Mouse (Mus musculus) embryo, embryonic 10.5 days (tissue): ENCODE results near the gene Fbxl15.

Source experiments
- DNase-seq: peaks from one replicate; pipeline ENCODE4 v3.0.0-alpha.2; 2015; ENCODE audit warnings: low spot score

Fbxl15 gene

DNA sequence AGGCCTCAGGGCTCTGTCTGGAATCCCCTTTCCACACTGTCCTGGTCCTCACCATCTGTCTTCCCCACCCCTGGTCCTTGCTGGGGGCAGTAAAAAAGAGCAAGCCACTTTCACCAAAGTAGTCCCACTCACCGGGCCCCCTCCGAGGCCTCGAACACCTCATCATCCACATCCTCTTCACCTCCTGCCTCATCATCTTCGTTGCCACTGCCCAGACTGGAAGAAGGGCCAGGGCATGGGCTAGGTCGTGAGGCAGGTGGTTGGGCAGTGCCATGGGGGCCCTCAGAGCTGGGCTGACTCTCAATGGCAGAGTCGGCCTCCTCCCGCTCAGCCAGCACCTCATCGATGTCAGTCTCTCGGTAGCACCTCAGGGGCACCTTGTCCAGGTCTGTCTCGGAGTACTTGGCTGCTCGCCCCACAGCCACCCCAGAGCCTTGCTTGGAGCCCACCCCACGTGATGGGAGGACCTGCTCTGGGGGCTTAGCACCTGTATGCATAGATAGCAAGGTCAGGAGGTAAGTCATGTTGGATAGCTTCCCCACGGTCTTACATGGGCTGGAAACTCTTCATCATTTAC lies 4.9 kb upstream of the Fbxl15 start:
- DNase-seq, result no peak

DNA sequence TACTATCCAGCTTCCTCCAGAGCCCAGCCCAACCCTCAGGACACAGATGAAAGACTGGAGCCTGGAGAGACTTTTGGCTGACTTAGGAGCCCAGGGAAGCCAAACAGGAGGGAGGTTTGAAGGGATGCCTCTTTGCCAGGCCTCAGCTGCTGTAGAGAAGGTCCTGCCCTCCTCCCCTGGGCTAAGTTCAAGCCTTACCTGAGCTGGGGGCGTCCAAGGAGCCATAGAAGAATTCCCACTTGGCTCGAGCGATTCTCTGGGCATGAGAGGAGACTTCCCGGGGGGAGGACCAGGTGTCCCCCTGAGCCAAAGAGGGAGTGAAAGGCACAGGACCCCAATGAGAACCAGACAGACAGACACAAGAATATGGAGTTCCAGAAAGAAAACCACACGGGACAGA lies 4.3 kb upstream of the Fbxl15 start:
- no peak for DNase-seq

DNA sequence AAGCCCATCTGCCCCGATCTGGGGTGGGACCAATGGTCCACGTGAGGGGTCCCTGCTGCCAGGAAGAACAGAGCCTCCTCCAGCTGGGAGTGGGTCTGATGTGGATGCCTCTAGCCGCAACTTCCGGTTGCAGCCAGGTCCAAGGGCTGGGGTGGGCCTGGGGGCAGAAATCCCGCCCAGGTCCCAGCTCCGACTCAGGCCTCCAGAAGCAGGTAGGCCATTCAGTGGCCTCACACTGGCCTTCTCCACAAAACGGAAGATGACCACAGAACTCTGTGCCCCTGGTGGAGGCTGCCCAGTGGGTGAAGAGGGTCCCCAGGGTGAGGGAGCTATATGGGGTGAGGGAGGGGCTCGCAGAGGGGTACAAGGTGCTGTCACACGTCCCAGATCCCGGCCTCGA lies 3.6 kb upstream of the Fbxl15 start:
- DNase-seq, result no peak

GRCm38 (mm10) chr19:46324918-46325317 lies 3.1 kb upstream of the Fbxl15 start:
- DNase-seq, result no peak

- no peak for DNase-seq
These were observed 1.8 kb upstream of the Fbxl15 start for GRCm38 (mm10) chr19:46326019-46326755.

DNA sequence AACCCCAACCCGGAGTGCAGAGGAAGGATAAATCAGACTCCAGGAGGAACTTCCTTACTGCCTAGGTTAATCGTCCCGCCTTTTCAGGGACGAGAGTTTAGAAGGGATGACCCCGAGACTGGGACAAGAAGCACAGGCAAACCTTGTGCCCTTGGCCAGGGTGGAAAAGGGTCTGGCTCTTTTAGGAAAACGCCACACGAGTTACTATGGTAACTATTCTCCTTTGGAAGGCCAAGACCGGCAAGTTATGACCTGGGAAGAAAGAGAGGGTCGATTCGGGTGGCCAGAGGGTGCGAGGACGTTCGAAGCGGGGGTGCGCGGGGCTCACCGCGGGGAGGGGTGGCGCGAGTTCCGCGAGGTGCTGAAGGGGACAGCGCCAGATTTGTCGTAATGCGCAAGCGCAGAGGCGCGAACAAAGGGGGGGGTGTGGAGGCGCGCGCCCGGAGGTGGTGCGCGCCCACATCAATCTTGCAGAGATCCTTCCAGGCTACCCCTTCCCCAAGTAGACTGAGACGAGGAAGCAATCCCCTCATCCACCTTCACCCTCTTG lies 1.2 kb upstream of the Fbxl15 start, which contains the start of gene Psd:
Psd (minus strand) TSS at position 401 of the 550 bp plus-strand sequence.
- DNase-seq, result peak; percentile 69

DNA sequence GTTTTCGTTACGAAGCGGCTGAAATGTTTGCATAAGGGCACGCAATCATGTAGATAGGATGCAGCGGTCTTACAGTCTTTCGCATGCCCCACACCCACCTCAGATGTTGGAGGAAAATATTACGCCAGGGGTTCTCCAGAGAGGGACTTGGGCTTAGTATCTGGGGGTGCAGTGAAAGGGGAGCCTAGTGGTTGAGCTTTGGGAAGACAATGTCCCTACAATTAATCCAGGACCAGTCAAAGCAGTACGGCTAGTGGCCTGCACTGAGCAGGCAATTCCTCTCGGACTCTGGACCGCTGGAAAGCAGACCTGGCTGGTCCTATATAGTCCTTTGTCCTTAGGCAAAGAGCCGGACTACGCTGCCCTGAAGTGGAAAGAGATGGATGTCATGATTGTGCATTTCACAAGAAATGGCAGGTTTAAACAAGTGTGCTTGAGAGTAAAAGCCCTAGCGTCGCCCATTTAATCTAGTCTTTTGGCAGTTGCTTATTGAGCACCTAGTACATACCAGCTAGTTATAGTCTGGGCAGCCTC lies 386 bp upstream of the Fbxl15 start:
- no peak for DNase-seq

GRCm38 (mm10) chr19:46329031-46329641 lies 1.2 kb downstream of the Fbxl15 start:
- DNase-seq, result no peak

DNA sequence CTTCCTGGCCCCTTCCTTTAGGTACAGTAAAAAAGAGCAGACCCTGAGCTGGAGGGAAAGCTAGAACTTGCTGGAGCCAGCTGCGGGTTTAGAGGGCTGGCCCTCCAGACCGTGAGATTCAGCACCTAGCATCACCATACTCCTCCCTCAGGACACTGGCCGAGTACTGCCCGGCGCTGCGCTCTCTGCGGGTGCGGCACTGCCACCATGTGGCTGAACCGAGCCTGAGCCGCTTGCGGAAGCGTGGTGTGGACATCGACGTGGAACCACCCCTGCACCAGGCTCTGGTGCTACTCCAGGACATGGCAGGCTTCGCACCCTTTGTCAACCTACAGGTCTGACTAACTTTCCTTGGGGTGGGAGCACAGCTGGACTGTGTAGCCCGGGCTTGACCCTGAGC lies 2.0 kb downstream of the Fbxl15 start:
- DNase-seq, result peak; percentile 85

- no peak for DNase-seq
These were observed 2.7 kb downstream of the Fbxl15 start for GRCm38 (mm10) chr19:46330696-46331095.

- DNase-seq, result no peak
These were observed 3.3 kb downstream of the Fbxl15 start for GRCm38 (mm10) chr19:46331326-46331725.

DNA sequence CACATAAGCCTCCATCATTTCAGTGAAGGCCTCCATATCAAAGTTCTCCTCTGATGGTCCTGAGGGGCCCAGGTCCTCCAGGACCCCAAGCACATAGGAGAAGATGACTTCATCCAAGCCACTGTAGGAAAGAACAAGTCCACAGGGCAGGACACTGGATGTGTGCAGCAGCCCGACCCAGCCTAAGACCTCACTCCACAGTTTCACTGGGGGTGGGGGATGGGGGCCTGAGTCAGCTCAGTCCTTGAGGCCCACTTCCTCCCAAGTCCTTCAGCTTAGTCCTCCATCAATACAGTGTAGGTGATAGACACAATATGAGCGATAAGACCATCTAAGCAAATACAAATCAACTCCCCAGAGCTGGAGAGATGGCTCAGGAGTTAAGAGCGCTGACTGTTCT lies 4.0 kb downstream of the Fbxl15 start:
- no peak for DNase-seq

DNA sequence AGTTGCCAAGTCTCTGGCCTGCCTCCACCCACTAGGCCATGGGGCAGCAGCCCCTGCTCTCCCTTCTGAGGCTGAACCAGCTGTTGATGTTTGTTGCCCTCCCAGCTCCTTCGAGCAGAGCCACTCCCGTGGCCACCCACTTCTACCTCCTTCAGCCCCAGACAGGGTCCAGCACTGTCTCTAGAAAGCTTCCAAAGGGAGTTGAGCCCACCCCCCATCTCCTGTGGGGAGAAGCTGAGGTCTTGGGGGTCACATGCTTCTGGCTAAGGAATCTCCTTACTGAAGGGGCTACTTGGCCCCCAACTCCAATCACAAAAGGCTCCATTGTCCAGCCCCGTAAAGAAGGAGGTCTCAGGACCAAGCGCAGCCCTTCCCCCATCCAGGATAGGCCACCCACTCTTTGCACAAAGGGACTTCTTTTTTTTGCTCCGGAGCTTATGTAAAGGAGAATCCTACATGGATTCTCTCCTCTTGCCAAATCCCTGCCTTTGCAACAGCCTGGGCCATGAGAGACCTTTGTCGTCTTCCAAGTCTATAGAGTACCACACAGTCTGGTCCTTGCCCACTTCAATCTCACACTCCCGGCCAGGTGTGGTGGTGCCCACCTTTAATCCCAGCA lies 4.8 kb downstream of the Fbxl15 start:
- peak; percentile 33 for DNase-seq

- DNase-seq, result no peak
These were observed 5.9 kb downstream of the Fbxl15 start for GRCm38 (mm10) chr19:46333906-46334305.

DNA sequence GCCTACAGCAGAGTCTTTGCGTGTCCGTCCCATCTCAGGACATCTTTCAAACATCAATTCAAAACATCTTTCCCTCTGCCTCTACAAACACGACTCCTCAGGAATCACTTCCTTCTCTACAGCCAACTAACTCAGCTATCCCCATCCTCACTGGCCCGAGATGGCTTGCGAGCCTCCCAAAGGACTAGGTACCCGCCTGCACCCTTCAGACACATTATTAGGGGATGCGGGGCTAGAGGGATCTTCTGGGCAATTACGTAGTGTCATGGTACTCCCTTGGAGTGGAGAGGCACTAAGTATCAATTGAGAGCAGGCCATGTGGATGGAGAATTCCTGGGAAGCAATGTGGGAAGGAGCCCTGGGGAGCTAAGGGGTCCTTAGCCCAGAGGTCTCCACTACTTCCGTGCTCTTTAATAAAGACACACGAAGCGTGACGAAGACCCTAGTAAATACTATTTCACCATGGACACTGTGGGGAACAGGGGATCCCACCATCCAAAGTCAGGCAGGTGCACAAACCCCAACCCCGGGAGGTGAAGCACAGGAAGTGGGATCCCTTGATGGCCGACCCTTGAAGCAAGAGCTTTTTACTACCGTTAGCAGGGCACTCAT lies 9.8 kb downstream of the Fbxl15 start:
- no peak for DNase-seq

GRCm38 (mm10) chr19:46338331-46338936 lies 10.4 kb downstream of the Fbxl15 start, which contains the start of gene Cuedc2:
Cuedc2 (minus strand) TSS chr19:46338702.
- peak; percentile 99 for DNase-seq

DNA sequence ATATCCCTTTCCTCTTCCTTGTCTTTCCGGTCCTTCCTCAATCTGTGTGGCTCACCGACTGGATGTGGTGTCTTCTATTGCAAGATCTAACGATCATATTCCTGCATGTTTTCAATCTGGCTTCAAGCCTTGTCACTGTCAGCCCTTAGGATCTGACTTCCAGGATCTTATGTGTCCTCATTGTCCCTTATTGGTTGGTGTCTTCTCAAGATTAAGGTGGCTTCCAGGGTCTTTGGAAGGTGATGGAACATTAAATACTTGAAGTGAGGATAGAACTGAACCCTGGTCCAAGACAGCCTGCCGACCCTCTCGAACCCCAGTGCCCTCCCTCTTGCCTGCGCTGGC lies 10.9 kb downstream of the Fbxl15 start:
- DNase-seq, result no peak

DNA sequence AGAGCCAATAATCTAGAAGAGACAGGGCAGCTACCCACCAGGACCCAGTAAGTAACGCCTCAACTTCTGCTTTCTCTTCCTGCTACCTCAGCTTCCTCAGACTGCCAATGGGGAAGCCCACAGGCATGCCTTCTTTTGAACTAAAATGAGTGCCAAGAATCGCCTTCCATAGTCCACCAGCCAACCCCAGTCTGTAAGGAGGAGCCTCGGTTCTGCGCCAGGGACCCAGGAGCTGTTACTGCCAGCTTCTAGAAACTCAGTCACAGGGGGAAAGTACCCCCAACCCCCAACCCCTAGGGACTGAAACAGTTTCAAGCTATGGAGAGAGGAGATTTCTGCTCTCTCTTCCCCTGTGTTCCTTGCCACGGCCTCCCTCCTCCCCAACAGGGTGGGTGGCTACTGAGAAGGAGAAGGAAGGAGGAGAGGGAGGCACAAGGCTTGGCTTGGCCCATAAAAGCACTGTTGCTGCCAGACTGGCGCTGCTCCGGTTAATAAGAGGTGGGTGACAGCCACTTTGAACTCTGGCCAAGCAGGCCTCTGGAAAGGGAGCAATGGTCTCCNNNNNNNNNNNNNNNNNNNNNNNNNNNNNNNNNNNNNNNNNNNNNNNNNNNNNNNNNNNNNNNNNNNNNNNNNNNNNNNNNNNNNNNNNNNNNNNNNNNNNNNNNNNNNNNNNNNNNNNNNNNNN lies 11.4 kb downstream of the Fbxl15 start:
- no peak for DNase-seq

DNA sequence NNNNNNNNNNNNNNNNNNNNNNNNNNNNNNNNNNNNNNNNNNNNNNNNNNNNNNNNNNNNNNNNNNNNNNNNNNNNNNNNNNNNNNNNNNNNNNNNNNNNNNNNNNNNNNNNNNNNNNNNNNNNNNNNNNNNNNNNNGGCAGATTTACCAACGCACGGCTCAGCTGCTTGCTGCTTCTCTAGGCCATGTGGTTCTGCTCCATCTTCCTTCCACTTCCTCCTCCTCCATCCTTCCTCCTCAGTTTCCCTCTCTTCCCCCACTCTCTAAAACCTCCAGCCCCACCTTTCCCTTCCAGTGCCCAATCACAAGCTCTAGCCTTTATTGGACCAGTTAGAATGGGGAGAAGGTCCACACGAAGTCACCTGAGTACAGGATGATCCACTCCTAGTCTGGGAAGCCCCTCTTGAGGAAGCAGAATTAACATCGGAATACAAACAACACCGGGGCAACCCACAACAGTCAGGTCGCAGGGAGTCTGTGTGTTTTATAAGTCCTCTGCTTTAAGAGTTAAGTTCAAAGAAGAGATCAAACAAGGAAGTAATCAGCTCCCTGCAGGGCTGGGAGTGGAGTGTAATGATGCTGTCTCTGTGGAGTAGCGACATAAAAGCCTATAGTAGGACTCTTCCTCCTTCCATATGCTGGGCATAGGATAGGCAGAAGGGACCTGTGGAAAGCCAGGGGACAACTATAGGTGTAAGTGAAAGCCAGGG lies 16.9 kb downstream of the Fbxl15 start:
- no peak for DNase-seq

GRCm38 (mm10) chr19:46347146-46347545 lies 19.2 kb downstream of the Fbxl15 start:
- no peak for DNase-seq
